Mouse (Mus musculus): ENCODE data around the gene Pygl.

The Pygl gene

GRCm38 (mm10) chr12:70157292-70158066, 73.8 kb downstream of the Pygl start:
- 54% methylated on average over 5 of the region's 5 CpGs for WGBS

- WGBS, result 69% methylated on average over 6 of the region's 6 CpGs
Observed at GRCm38 (mm10) chr12:70156222-70156621, 75.1 kb downstream of the Pygl start.

- 81% methylated on average over 3 of the region's 3 CpGs for WGBS
Observed at GRCm38 (mm10) chr12:70153842-70154241, 77.4 kb downstream of the Pygl start, which contains the start of gene Abhd12b. Gene Abhd12b, plus strand, starts transcription at chr12:70154142.

GRCm38 (mm10) chr12:70148631-70149265, 82.5 kb downstream of the Pygl start:
- 19% methylated on average over 11 of the region's 11 CpGs for WGBS

GRCm38 (mm10) chr12:70147986-70148630, 83.2 kb downstream of the Pygl start:
- WGBS, result 11% methylated on average over 13 of the region's 13 CpGs

GRCm38 (mm10) chr12:70145586-70145985, 85.7 kb downstream of the Pygl start:
- 94% methylated on average over 6 of the region's 6 CpGs for WGBS

- 36% methylated on average over 20 of the region's 20 CpGs for WGBS
Observed at GRCm38 (mm10) chr12:70144637-70145448, 86.4 kb downstream of the Pygl start.

GRCm38 (mm10) chr12:70144106-70144587, 87.1 kb downstream of the Pygl start:
- 41% methylated on average over 3 of the region's 3 CpGs for WGBS

- 80% methylated on average over 5 of the region's 5 CpGs for WGBS
Observed at GRCm38 (mm10) chr12:70140993-70141576, 90.2 kb downstream of the Pygl start.
